8 mouse cellular contexts compared by ENCODE assay signal in the genomic region with DNA sequence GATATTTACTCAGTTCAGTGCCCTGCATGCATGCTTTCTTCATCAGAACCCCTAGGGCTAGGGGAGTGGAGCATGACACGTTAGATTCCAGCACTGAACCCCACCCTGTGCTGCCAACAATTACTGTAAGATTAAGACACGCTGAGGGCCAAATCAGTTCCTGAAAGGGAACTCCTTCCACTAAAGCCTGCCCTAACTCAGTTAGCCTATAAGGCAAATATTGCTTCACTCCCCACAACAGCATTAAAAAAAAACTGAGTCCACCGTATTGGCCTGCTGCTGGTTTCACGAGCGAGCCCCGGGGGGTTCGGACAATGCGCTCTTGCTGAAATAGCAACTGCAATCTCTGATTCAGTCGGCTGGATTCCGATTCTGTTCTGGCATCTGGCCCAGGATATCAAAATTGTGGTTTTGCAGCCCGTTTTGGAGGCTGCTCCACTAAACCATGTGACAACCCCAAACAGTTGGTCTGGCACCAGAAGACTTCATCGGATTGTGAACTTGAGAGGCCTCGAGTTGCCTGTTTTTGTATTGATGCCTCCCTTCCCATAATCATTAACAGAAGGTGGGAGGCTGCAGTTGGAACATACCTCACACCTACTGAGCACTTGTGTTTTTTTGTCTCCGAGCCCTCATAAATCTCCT. TPM values are rescaled to one million over a fixed set of nuclear protein-coding genes. Genes with fewer than 3 reads are reported as not detected.
DNase-seq lines count a peak whose midpoint lies in the region; ATAC-seq lines count a peak whose summit lies in the region.

No protein-coding gene starts in this region.

- WGBS in embryonic facial prominence, embryonic 14.5 days: 19% methylated on average over 14 of the region's 14 CpGs

- H3K27ac ChIP-seq in embryonic facial prominence, embryonic 14.5 days (replicated peaks; ENCODE audit: low read depth, low read length): peak overlapping the region; percentile 39

- H3K4me3 ChIP-seq in embryonic facial prominence, embryonic 14.5 days (ENCODE audit: low read depth, low read length): no peak overlapping the region; the same call in 1 of the 2 replicates

- peak overlapping the region; percentile 5; the same call in 1 of the 2 replicates for H3K9ac ChIP-seq in embryonic facial prominence, embryonic 14.5 days (ENCODE audit: low read depth, low read length)

- peak; percentile 86 for ATAC-seq in embryonic facial prominence, embryonic 14.5 days (ENCODE audit: low read depth)
- ATAC-seq in megakaryocyte-erythroid progenitor cell, adult 5-6 weeks (replicated peaks; ENCODE audit: low FRiP score, low TSS enrichment, poor library complexity, severe bottlenecking): 0 out of 2 replicates have a peak, but pooled peaks have one; percentile 26
- ATAC-seq in CD4-positive, CD25-positive, alpha-beta regulatory T cell, adult 4 months: no peak

- H3K36me3 ChIP-seq in embryonic facial prominence, embryonic 14.5 days (ENCODE audit: control insufficient read depth, insufficient read depth, low read length): no peaks in the 10 kb centered on the region

- peak overlapping the region; percentile 36 for H3K4me2 ChIP-seq in embryonic facial prominence, embryonic 14.5 days (ENCODE audit: low read depth, low read length)

- no peaks in the 10 kb centered on the region for H3K9me3 ChIP-seq in embryonic facial prominence, embryonic 14.5 days (ENCODE audit: control insufficient read depth, low read length)

- intact Hi-C loops in heart, postnatal 36 days (cut with DNase I): no loop called here
- intact Hi-C loops in left cerebral cortex, postnatal 14 days (cut with DNase I): no loop called here

- peak; percentile 100 for DNase-seq in 3T3-L1 (ENCODE audit: low read depth, low spot score)
- peak; percentile 79 for DNase-seq in Muller cell, postnatal 12 days (ENCODE audit: inconsistent ontology term)
- peak; percentile 91 for DNase-seq in embryonic facial prominence, embryonic 14.5 days (ENCODE audit: low spot score)
- peak; percentile 31 to 50 for DNase-seq in heart, postnatal 36 days
- peak; percentile 37 to 48 for DNase-seq in left cerebral cortex, postnatal 14 days (ENCODE audit: low spot score in 2 of 2)
- no peak for DNase-seq in retina, embryonic 14.5 days (ENCODE audit: low spot score)

- peaks cover 15% of the 10 kb centered on the region for H3K4me1 ChIP-seq in embryonic facial prominence, embryonic 14.5 days (ENCODE audit: control insufficient read depth, insufficient read depth, low read length)

- H3K27me3 ChIP-seq in embryonic facial prominence, embryonic 14.5 days (replicated peaks; ENCODE audit: control insufficient read depth, insufficient read depth, low read length): no peaks in the 10 kb centered on the region

RNA-seq across cellular contexts. Expression of a gene that starts 7.7 kb away (rescaled TPM):
- 3.9 and 4.6 TPM in 2 replicates for polyA plus RNA-seq in embryonic facial prominence, embryonic 14.5 days (2014; fragmentation: Nextera tagmentation; extraction: Ambion mirVana)
- under 1 TPM; 0.46 to 0.64 TPM for total RNA-seq in heart, postnatal 36 days (2021)
- 1 to 10 TPM in 1 of 2 experiments, under 1 TPM in 1; 0.89 to 1.4 TPM for total RNA-seq in left cerebral cortex, postnatal 14 days (2021)
- not detected in 2 replicates for total RNA-seq in megakaryocyte-erythroid progenitor cell, adult 5-6 weeks (2014; fragmentation: Nextera tagmentation)
- not detected in 2 replicates for total RNA-seq in megakaryocyte-erythroid progenitor cell, adult 5-6 weeks (2017)
- under 1 TPM; 0.12 to 0.66 TPM for polyA plus RNA-seq in CD4-positive, CD25-positive, alpha-beta regulatory T cell, adult 4 months (2017; shearing (Covaris generic))
